Mouse (Mus musculus) adrenal gland, postnatal 25 days (tissue): ENCODE data around the gene Comt. TPM values are rescaled to one million over a fixed set of nuclear protein-coding genes. Genes with fewer than 3 reads are reported as not detected.

Experiments used
- DNase-seq: peaks from one replicate; pipeline ENCODE4 v3.0.0; 2021; ENCODE audit warnings: mixed read lengths
- microRNA-seq, 2 experiments: library from miRNA; unstranded; fragments of <30 nt; microRNA quantifications; one replicate each; pipeline ENCODE4 v1.2.0; 2021
- total RNA-seq: library from RNA; stranded (reverse); gene quantifications from 2 replicates; pipeline ENCODE4 v1.2.3, GENCODE M21; 2021

Gene Comt
- total RNA-seq, 1 experiment from 2014 or later, result 150 TPM

DNA sequence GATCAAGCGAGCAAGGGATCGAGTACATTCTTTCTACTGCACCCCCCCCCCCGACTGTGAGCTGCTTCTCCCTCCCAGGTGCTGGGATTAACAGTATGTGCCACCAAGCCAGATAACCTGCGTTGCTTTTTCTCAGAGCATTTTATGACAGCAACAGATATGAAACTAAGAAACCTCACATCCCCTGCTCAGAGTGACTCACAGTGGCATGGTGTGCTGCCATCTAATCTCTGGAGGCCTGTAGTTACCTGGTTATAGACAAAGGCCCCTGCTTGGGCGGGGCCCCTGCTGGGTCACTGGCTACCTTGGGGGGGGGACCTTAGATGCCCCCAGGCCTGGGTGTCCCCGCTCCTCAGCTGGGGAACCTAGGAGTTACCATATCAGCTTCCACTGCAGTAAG lies 68.7 kb downstream of the Comt start:
- DNase-seq, result no peak

DNA sequence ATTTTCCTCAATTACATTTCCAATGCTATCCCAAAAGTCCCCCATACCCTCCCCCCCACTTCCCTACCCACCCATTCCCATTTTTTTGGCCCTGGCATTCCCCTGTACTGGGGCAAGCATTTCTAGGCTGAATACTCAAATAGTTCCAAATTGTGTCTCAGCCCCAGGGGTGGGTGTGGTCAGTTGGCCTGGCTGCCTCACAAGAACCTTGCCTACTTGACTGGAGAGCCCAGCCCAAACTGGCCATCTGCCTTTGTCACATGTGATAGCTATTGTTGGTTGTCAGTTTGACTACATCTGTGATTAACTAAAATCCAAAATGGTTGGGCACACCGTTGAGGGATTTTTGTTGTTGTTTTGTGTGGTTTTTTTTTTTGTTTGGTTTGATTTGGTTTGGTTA lies 69.7 kb downstream of the Comt start:
- DNase-seq, result no peak

Small RNA genes within 50 kb of the gene (microRNA-seq; reads per million reads assigned to microRNA genes)
- 0 reads per million in 2 experiments for gene Gm26219

Other genes starting within 250 kb of the Comt start
- not detected in 2 replicates for gene Ccdc188, start 209.0 kb downstream of the Comt start, total RNA-seq
- 21.5 and 26.8 TPM in 2 replicates for gene Zdhhc8, start 191.7 kb downstream of the Comt start, total RNA-seq
- 60.1 and 63.9 TPM in 2 replicates for gene Trmt2a, start 178.2 kb downstream of the Comt start, total RNA-seq
- 139 and 168 TPM in 2 replicates for gene Ranbp1, start 178.1 kb downstream of the Comt start, total RNA-seq
- gene Gm49776, start 168.5 kb downstream of the Comt start, total RNA-seq, result not detected in 2 replicates
- gene Dgcr8, start 137.6 kb downstream of the Comt start, total RNA-seq, result 37.2 and 39.0 TPM in 2 replicates
- gene Tango2, start 78.7 kb downstream of the Comt start, total RNA-seq, result 39.4 and 57.3 TPM in 2 replicates
- gene Arvcf, start 78.7 kb downstream of the Comt start, total RNA-seq, result 30.3 and 48.1 TPM in 2 replicates
- gene Txnrd2, start 468 bp downstream of the Comt start, total RNA-seq, result 73.7 and 79.7 TPM in 2 replicates
- gene Gnb1l, start 71.9 kb upstream of the Comt start, total RNA-seq, result 4.0 and 9.4 TPM in 2 replicates
- 7.1 and 8.6 TPM in 2 replicates for gene Rtl10, start 72.0 kb upstream of the Comt start, total RNA-seq
- 0.52 TPM in 1 of 2 replicates, not detected in the other for gene Tbx1, start 163.8 kb upstream of the Comt start, total RNA-seq
- not detected in 2 replicates for gene Gp1bb, start 195.6 kb upstream of the Comt start, total RNA-seq
- 2.8 and 5.5 TPM in 2 replicates for gene Gm49601, start 199.6 kb upstream of the Comt start, total RNA-seq
- 8.4 and 11.4 TPM in 2 replicates for gene Sept5, start 203.1 kb upstream of the Comt start, total RNA-seq